Mouse (Mus musculus) forebrain, embryonic 10.5 days (tissue): ENCODE results near the gene Pskh1. TPM values are rescaled to one million over a fixed set of nuclear protein-coding genes. Genes with fewer than 3 reads are reported as not detected.

Experiments used
- DNase-seq: peaks from one replicate; pipeline ENCODE4 v3.0.0-alpha.2; 2017; ENCODE audit warnings: low spot score; ENCODE audit errors: extremely low spot score
- H3K27ac ChIP-seq: fragments of 300-500 bp; sonication (generic); 2 replicates; pipeline ENCODE4 v1.5.1; 2016; ENCODE audit warnings: mild to moderate bottlenecking
- H3K27me3 ChIP-seq: fragments of 300-500 bp; sonication (generic); 2 replicates; pipeline ENCODE4 v1.6.1; 2016; ENCODE audit warnings: mild to moderate bottlenecking; ENCODE audit not compliant: poor library complexity, severe bottlenecking
- H3K36me3 ChIP-seq: fragments of 300-500 bp; sonication (generic); replicated peaks from 2 replicates; pipeline ENCODE4 v1.6.1; 2016; ENCODE audit warnings: mild to moderate bottlenecking, moderate library complexity
- H3K4me1 ChIP-seq: fragments of 300-500 bp; sonication (generic); 2 replicates; pipeline ENCODE4 v1.6.1; 2016
- H3K4me3 ChIP-seq: fragments of 300-500 bp; sonication (generic); 2 replicates; pipeline ENCODE4 v1.5.1; 2016; ENCODE audit warnings: mild to moderate bottlenecking, moderate library complexity
- H3K9me3 ChIP-seq: fragments of 300-500 bp; sonication (generic); 2 replicates; pipeline ENCODE4 v1.6.1; 2016; ENCODE audit warnings: mild to moderate bottlenecking, moderate library complexity
- WGBS: fragments of 180-500 bp; shearing (Covaris S2); methylation state at CpG from one replicate; pipeline ENCODE4 v1.1.7; 2016; 5-methylcytosine and 5-hydroxymethylcytosine counted together
- polyA plus RNA-seq: library from polyadenylated mRNA; unstranded; fragments of >200 nt; fragmentation: Nextera tagmentation; extraction: Ambion mirVana; gene quantifications from 2 replicates; pipeline ENCODE4 v1.2.1, GENCODE M21; 2016

Gene Pskh1
- polyA plus RNA-seq, 1 experiment from 2014 or later = 29.9 TPM

DNA sequence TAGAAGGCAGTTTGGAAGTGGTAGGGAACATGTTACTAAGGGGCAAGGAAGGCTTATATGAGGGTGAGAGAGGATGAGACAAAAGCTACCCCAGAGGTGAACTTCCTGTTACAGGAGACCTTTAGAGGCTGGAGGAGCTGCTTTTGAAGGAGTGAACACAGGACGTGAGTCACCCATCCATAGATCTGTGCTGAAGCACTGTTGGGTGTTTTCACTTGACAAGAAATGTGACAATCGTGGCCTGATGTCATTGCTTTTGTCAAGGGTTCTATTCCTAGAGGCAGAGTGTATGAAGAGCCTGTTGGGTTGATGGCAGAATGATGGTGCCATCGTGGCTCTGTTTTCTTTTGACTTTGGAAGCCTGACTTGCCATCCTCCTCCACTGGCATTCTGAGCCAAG, 19.1 kb downstream of the Pskh1 start:
- Histone ChIP-seq H3K36me3 (peaks cover 40% of the 10 kb centered on the region), H3K4me3 (no peak overlapping the region), H3K4me1 (no peaks in the 10 kb centered on the region), H3K27me3 (no peaks in the 10 kb centered on the region), H3K27ac (no peak overlapping the region), H3K9me3 (no peaks in the 10 kb centered on the region)
- DNase-seq = no peak
- 96% methylated on average over 3 of the region's 3 CpGs for whole genome bisulfite sequencing

DNA sequence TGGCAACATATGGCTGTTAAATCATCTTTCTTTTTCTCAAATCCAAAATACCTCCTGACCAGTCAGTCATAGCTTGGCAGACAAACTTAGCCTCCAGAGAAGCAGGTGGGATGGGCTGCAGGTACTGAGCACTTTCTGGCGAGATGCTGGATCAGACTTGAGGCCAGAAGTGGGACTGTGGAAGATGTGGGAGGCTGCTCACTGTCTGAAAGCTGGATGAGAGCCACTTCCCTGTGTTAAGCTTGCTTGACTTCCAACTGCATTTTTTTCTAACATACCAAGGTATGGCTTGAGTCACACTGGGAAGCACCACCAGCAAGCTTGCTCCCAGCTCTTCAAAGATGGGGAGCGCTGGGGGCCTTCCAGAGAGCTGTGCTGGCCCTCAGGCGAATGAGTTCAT, 24.9 kb downstream of the Pskh1 start:
- no peak for DNase-seq
- WGBS = 75% methylated on average over 3 of the region's 3 CpGs
- Histone ChIP-seq H3K4me1 (peaks cover 18% of the 10 kb centered on the region), H3K4me3 (no peak overlapping the region), H3K36me3 (peaks cover 17% of the 10 kb centered on the region), H3K27me3 (no peaks in the 10 kb centered on the region), H3K9me3 (no peaks in the 10 kb centered on the region), H3K27ac (no peak overlapping the region)

DNA sequence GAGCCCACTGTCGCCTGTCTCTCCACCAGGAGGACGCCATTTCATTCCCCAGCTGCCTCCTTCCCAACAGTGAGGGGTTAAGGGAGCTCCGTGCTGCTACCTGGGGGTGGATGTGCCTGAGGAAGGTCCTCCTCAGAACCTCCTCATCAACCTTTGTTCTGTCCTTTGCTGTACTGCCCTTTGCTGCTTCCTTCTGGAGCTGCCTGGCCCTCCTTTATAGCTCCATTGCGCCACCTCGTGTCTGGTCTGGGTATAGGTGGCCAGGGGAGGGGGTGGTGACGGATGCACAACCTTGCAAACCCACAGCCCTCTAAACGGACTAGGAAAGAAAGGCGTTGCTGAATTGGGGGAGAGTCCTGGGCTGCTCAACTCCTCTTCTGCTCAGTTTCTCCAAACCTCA, 30.4 kb downstream of the Pskh1 start:
- peak; percentile 83 for DNase-seq
- Histone ChIP-seq H3K4me1 (peaks cover 24% of the 10 kb centered on the region), H3K9me3 (no peaks in the 10 kb centered on the region), H3K36me3 (peaks cover 40% of the 10 kb centered on the region), H3K4me3 (no peak overlapping the region), H3K27ac (peak overlapping the region; percentile 82), H3K27me3 (no peaks in the 10 kb centered on the region)
- 14% methylated on average over 8 of the region's 8 CpGs for WGBS

DNA sequence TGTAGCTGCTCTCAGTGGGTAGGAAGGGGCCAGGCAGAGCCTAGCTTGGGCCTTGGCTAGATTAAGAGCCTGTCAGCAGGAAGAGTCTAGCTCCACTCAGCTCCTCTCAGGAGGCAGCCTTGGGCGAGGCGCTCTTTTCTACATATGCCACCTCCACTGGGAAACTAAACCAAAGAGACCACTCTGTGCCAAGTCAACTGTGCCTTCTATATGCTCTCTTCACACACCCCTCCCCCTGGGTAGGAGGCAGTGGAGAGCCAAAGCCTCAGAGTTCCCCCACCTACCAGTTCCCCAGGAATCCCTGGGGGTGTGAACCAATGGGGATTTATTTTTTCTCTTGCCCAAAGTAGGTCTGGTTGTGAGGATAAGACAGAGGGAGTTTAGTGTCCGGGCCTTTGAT, 31.0 kb downstream of the Pskh1 start:
- peaks cover 24% of the 10 kb centered on the region for H3K4me1 ChIP-seq
- H3K9me3 ChIP-seq = no peaks in the 10 kb centered on the region
- H3K27ac ChIP-seq = no peak overlapping the region
- no peak overlapping the region for H3K4me3 ChIP-seq
- peaks cover 40% of the 10 kb centered on the region for H3K36me3 ChIP-seq
- no peaks in the 10 kb centered on the region for H3K27me3 ChIP-seq
- DNase-seq = no peak
- 88% methylated on average over 3 of the region's 3 CpGs for WGBS

DNA sequence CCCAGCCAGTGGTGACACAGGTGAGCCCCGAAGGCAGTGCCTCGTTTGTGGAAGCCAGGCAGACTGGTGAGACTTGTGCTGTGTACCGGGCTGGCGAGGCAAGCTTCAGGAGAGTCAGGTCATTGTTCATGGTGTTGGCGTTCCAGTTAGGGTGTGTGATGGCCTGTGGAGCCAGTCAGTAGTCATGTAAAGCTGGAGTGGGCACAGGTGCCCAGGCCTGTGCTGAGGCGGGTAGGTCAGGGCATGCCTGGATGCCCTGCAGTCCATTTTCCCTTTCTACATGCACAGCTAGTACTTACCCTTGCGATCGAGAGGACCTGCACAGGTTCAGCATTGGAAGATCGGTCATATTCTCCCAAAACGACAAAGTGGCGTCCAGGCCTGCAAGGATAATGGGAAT, 32.3 kb downstream of the Pskh1 start:
- Histone ChIP-seq H3K4me1 (peaks cover 26% of the 10 kb centered on the region), H3K9me3 (no peaks in the 10 kb centered on the region), H3K27me3 (no peaks in the 10 kb centered on the region), H3K27ac (no peak overlapping the region), H3K4me3 (no peak overlapping the region), H3K36me3 (peaks cover 40% of the 10 kb centered on the region)
- no peak for DNase-seq
- WGBS = 93% methylated on average over 11 of the region's 11 CpGs

DNA sequence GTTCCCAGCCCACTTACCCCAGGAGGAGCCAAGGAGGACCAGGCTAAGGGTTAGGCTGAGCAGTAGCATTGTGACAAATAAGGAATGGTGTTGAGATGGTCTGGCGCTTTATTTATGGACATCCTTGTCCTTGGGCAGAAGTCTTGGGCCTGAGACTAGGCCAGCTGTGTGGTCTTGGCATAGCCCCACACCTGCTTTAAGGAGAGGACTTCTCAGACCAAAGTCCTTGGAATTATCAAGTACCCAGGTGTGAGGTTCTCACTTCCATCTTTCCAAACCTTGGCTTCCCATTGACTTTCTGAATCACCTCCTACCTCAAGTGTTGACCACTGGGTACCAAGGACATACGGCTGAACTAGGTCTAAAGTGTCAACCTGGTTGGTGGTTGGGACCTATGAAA, 33.5 kb downstream of the Pskh1 start, which contains the start of gene Ctrl:
Gene Ctrl (minus strand): TSS at position 101 of the 400 bp plus-strand sequence.
- no peak for DNase-seq
- Histone ChIP-seq H3K9me3 (no peaks in the 10 kb centered on the region), H3K27ac (no peak within 1 kb of the TSS), H3K4me3 (no peak within 1 kb of the TSS), H3K36me3 (peaks cover 40% of the 10 kb centered on the region), H3K4me1 (peaks cover 35% of the 10 kb centered on the region), H3K27me3 (no peaks in the 10 kb centered on the region)
- WGBS = 87% methylated on average over 2 of the region's 2 CpGs

DNA sequence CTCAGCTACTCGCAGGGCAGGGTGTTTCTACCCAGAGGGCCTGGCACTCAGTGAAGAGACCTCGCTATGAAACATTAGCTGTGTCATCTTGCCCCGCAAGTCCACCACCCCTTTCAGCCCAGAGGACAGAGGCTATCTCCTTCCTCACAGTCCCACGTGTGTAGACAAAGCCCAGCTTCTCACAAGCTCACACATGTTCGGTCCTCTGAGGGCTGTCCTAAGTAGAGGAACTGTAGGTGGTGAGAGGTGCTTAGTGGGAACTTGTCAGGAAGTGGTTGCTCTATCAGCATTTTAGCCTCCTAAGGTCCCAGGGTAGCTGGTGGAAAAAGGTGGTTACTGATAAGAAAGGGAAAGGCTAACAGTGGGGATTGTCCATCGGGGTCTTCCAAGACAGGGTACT, 34.9 kb downstream of the Pskh1 start:
- Histone ChIP-seq H3K4me3 (no peak overlapping the region), H3K4me1 (peaks cover 34% of the 10 kb centered on the region), H3K27me3 (no peaks in the 10 kb centered on the region), H3K36me3 (peaks cover 32% of the 10 kb centered on the region), H3K27ac (no peak overlapping the region), H3K9me3 (no peaks in the 10 kb centered on the region)
- no peak for DNase-seq
- 89% methylated on average over 6 of the region's 6 CpGs for WGBS

DNA sequence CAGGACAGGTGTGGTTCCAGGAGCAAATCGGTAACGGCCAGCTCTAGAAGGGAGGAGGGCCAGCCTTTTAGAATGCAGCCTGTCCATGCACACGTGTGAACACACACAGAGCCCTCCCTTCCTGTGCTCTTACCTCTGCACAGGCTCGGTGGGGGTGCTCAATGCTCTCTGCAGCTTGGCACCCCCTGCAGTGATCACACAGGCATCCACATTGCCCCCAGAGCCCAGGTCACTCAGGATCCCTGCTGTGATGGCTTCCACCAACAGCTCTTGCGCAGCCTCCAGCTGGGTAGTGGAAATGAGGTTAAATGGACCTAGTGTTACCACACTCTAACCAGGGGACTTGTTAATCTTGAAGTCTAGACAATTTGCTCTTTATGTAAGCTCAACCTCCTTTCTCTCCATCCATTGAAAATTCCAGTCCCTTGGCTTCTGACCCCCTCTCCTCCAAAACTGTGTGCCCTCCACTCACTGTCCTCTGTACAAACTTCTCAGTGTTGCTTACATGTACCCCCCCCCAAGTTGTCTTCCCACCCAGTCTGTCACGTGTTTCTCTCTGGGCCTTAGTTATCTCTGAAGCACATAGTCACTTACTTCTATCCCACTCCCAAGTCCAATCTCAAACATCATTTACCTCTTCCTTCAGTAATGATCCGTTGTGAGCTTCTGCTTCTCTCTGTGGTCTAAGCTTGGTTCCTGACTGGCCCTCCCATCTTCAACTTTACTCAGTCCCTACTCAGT, 35.8 kb downstream of the Pskh1 start:
- 31% methylated on average over 7 of the region's 7 CpGs for WGBS
- Histone ChIP-seq H3K4me3 (peak overlapping the region; percentile 85), H3K27ac (peak overlapping the region; percentile 90), H3K4me1 (peaks cover 24% of the 10 kb centered on the region), H3K27me3 (no peaks in the 10 kb centered on the region), H3K9me3 (no peaks in the 10 kb centered on the region), H3K36me3 (peaks cover 25% of the 10 kb centered on the region)
- no peak for DNase-seq

DNA sequence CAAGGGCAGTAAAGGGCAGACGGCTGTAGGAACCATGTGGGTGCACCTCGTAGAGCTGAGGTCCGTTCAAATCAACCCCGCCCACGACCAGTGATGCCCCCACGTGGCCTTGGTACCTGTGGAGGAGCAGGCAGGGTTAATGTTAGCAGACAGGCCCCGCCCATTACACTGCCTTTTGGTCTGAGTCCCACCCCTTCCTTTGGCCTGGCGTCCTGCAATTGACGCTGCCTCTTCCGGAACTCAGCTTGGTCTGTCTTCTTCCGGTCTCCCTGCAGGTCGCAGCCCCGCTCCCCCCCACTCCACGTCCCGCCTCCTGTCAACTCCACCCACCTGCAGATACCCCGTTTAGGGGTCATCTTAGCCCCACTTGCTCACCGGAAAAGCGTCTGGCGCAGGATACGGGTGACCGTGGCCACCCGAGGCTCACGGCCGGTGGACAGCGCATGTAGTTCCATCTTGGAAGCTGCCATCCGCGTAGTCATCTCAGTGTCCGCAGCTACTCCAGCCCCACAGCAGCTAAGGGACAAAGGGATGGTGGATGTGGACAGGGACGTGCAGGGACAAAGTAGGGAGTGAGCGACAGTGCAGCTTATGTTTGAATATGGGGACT, 36.7 kb downstream of the Pskh1 start:
- no peaks in the 10 kb centered on the region for H3K27me3 ChIP-seq
- H3K4me1 ChIP-seq = peaks cover 23% of the 10 kb centered on the region
- H3K27ac ChIP-seq = peak overlapping the region; percentile 90
- DNase-seq = peak; percentile 90
- H3K9me3 ChIP-seq = no peaks in the 10 kb centered on the region
- WGBS = under 1% methylated on average over 30 of the region's 30 CpGs
- H3K36me3 ChIP-seq = peaks cover 25% of the 10 kb centered on the region
- H3K4me3 ChIP-seq = peak overlapping the region; percentile 85

DNA sequence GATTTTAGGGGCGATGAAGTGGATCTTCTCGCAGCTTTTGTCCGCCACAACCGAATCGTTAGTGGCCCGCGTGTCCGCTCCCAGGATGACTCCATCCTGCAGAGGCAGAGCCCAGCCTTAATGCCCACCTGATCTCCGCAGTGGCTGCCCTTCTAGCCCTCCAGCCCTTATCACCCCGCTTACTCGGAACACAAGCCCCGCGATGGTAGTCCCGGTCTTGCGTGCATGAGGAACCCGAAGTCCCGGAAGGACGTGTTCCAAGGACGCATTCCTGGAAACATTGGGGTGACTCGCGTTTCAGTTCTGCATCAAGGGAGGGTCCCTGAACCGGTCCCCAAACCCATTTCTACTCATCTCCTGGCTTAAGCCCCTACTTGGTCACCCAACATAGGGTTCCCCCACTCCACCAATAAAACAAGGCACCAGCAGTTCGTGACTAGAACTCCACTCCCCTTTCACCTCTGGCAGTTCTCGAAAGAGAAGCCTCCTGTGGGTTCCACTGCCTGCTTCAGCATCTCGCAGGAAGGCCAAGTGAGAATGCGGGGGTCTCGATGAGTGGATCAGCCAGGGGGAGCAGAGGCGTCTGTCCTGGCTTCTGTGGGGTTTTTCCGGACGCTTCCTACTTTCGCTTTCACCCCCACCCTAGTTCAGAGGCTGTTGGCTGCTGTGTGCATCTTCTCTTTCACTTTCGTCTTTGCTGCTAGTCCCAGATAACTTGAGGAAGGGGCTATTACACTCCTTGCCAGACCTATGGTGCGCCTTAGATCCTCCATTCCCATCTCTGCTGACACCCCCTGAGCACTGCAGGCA, 37.5 kb downstream of the Pskh1 start:
- WGBS = 3% methylated on average over 33 of the region's 33 CpGs
- no peaks in the 10 kb centered on the region for H3K9me3 ChIP-seq
- H3K36me3 ChIP-seq = peaks cover 17% of the 10 kb centered on the region
- peak overlapping the region; percentile 90 for H3K27ac ChIP-seq
- DNase-seq = peak; percentile 46
- peaks cover 23% of the 10 kb centered on the region for H3K4me1 ChIP-seq
- no peaks in the 10 kb centered on the region for H3K27me3 ChIP-seq
- H3K4me3 ChIP-seq = peak overlapping the region; percentile 85

DNA sequence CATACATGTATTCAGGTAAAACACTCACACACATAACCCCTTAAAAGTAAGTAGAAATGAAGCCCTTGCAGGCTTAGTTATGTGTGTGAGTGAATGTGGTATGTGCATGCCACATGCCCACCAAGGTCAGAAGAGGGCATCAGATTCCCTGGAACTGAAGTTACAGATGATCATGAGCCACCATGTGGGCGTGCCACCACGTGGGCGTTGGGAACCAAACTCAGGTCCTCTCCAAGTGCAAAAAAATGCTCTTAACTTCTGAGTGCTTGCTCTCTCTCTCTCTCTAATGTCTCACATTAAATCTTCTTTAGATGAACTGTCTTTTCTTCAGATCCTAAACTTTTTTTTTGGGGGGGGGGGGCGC, 38.0 kb downstream of the Pskh1 start, which contains the start of gene Psmb10:
Gene Psmb10 (minus strand): TSS at position 139 of the 364 bp plus-strand sequence.
- DNase-seq = no peak
- 46% methylated on average over 4 of the region's 4 CpGs for WGBS

DNA sequence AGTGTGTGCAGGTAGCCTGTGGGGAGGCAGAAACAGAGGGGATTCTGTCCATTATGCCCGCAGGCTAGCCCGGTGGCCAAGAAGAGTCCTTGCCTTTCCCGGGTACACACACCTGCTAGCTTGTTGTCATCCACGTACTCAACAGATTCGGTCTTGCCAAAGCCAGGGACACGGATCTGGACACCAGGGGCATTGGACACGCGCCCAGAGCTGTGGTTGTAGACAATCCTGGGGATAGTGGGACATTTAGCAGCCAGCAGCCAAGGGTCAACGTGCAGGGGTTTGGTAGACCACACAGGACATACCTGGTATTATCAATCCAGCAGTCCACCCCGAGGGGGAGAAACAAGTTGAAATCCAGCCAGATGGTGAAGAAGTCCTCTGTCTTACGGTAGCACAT, 41.8 kb downstream of the Pskh1 start:
- WGBS = 93% methylated on average over 11 of the region's 11 CpGs
- Histone ChIP-seq H3K36me3 (peaks cover 52% of the 10 kb centered on the region), H3K4me1 (peaks cover 22% of the 10 kb centered on the region), H3K9me3 (no peaks in the 10 kb centered on the region), H3K4me3 (no peak overlapping the region), H3K27ac (no peak overlapping the region), H3K27me3 (no peaks in the 10 kb centered on the region)
- DNase-seq = no peak

More for the DNA sequence above, 38.0 kb downstream of the Pskh1 start, which contains the start of gene Psmb10:
- H3K27me3 ChIP-seq = no peaks in the 10 kb centered on the region
- no peaks in the 10 kb centered on the region for H3K9me3 ChIP-seq
- peaks cover 17% of the 10 kb centered on the region for H3K36me3 ChIP-seq
- peaks cover 27% of the 10 kb centered on the region for H3K4me1 ChIP-seq
- peak within 1 kb of the TSS; percentile 85 for H3K4me3 ChIP-seq
- peak within 1 kb of the TSS; percentile 90 for H3K27ac ChIP-seq

DNA sequence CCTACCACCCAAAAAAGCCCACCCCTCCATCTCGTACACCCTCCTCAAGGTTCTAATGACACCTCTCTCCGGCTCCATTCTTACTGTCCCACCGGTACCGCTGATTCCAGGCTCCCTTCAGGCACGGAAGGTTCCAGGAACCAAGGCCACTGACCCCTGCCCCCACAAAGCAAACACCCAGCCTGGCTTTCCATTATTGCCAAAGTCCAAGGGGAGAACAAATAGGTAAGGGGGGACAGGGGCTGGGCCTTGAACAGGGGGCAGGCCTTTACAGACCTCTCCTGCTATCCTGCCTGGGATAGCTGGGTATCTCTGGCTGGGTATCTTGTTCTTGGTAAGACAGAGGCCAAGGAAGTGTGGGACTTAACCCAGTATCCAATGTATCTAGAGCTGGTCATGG, 42.3 kb downstream of the Pskh1 start:
- Histone ChIP-seq H3K36me3 (peaks cover 57% of the 10 kb centered on the region), H3K9me3 (no peaks in the 10 kb centered on the region), H3K27ac (no peak overlapping the region)

More for the DNA sequence above, 42.3 kb downstream of the Pskh1 start:
- no peaks in the 10 kb centered on the region for H3K27me3 ChIP-seq
- H3K4me1 ChIP-seq = peaks cover 20% of the 10 kb centered on the region
- 95% methylated on average over 5 of the region's 5 CpGs for WGBS
- no peak for DNase-seq
- H3K4me3 ChIP-seq = no peak overlapping the region
